Mouse (Mus musculus) layer of hippocampus, adult 18-20 months (tissue): ENCODE results near the gene Cpeb1. TPM values are rescaled to one million over a fixed set of nuclear protein-coding genes. Genes with fewer than 3 reads are reported as not detected.

Source experiments
- DNase-seq, 2 experiments: peaks; one replicate each; pipeline ENCODE4 v3.0.0; 2022; ENCODE audit warnings: low spot score in 2 of 2
- total RNA-seq, 2 experiments: library from RNA; stranded (reverse); gene quantifications; 2 replicates each; pipeline ENCODE4 v1.2.3; 2021

Cpeb1 gene
- total RNA-seq, 2 experiments from 2014 or later: 114 to 125 TPM

DNA sequence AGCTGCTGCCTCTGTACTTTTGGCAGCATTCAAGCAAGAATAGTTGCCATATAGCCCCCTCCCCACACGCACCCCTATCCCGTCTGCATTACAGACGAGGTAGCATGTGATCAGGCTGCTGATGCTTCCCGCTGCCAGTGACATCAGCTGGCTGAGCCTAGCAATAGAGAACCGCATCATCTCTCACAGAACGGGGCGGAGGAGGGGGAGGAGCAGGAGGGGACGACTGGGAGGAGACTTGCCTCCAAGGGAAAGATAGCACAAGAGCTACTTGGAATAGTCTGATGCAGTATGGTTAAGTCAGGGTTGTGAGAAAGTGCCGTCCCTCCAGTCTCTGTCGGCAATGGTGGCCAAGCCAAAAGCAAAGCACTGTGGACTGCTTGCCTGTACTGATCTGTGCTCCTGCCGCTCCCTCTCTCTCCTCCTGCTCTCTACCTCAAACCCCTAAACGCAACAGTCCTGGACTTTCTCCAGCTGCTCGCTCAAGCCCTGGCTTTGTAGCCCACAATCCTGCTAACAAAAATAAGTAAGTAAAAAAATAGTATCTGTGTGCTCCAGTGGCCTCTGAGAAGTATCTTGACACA is 82.8 kb downstream of the Cpeb1 start:
- DNase-seq: peak; percentile 86 to 87

DNA sequence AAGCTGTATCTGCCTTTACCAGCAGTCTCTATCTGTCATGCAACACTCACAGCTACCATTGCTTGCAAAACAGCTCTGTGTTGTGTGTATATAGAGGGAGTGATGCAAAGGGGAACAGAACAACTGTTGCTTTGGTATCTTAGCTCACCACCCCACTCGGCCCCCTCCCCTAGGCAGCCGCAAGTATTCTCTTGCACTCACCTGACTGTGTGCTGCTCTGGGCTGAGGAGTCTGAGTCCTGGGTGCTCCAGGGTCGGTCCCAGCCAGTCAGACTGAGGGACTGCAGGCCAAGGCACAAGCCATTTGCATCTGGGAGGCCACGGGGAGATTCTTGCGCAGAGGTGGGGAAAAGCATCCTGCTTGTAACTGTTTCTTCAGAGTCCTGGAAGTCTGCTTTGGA is 83.5 kb downstream of the Cpeb1 start:
- no peak for DNase-seq

DNA sequence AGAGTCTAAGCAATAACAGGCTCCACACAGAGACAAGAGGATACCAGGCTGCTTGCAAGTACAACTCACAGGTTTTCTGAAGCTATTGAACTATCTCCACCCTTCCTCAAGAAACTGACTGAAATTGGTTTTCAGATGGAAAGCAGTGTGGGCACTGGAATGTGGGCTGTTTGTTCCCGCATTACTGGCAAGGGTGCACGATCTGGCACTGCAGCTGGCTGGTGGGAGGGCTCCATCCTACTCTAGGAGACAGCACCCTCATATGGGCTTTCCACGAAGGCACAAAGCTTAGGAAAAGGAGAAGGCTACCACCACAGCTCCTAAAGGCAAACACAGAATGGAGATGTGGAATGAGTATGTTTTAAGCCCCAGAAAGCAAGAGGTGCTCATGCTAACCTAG is 85.5 kb downstream of the Cpeb1 start:
- peak; percentile 89 to 96 for DNase-seq

DNA sequence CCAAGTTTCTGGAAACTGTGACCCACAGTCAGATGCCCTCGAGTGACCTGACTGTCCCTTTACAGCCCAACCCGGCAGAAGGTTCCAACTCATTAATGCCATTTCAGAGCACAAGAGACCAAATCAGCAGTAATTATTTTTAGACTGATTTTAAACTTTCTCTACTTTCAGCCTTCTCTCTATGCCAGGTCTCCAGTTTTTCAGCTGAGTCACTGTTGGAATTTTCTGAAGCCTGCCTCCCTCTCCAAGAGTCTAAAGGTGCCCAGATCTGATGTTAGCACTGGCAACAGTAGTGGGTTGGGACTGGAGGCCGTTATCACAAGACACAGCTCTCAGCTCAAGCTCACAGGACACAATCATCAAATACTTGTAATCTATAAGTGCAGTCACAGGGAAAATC is 87.3 kb downstream of the Cpeb1 start:
- no peak for DNase-seq

DNA sequence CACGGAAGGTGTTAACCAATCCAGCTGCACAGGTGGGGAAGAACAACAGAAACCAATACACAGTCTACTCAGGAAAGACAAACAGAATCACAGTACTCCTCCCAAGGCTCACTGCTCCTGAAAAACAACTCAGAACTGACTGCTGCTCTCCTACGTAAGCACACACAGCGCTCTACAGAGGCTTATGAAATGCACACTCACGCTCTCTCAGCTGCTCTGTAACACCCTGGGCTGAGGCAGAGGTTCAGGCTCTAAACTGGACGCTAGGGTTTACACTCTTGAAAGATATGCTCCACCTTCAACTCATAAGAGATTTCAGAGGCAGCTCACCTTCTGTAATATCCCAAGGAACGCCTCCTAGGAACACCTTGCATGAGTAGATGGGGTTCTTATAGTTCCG is 98.3 kb downstream of the Cpeb1 start:
- no peak for DNase-seq

DNA sequence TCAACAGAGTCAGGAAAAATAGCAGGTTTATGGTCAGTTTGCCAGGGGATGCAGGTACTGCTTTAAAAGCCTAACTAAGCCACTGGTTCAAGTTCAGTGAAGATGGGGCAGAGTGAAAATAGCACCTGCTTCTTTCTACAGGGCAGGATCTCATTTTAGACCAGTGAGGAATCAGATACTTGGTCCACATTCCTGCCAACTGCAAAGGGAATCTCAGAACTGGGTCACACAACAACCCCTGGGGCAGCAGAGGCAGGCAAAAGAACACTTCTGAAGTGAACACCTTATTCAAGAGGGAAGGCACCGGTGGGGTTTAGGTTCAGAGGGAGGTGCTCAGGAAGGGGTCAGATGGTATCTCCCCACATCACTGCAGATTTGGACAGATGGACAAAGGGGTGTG is 98.9 kb downstream of the Cpeb1 start:
- DNase-seq: no peak

DNA sequence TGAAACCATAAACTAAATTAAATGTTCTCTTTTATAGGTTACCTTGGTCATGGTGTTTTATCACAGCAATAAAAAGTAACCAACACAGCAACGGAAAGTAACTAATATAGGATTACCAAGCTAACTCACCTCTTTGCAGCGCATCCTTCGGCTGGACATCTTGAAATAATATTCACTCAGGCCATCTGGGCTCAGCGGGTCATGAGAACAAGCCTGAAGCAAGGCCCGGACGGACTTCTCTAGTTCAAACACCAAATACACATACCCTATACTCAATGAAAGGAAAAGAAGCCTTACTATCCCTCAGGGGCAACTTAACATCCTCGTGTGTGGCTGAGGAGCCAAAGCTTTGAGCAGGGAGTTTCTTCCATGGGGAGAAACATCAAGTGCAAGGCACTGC is 99.5 kb downstream of the Cpeb1 start:
- no peak for DNase-seq

DNA sequence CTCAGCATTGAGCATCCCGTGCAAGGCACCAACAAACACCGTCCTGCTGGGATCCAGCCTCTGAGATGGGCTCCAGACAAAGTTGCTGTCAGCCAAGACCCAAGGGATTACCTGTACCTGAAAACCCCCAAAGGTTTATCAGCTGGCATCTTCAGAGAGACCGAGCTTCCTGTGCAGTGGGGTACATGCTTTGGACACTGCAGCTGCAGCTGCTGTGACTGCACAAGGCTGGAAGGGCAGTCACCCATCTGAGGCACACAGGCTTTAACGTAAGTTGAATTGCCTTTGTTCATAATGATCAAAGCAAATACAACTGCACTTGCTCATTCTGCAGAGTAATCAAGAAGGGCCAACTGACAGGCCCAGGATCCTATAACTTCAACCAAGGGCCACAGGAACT is 103.4 kb downstream of the Cpeb1 start:
- no peak for DNase-seq

DNA sequence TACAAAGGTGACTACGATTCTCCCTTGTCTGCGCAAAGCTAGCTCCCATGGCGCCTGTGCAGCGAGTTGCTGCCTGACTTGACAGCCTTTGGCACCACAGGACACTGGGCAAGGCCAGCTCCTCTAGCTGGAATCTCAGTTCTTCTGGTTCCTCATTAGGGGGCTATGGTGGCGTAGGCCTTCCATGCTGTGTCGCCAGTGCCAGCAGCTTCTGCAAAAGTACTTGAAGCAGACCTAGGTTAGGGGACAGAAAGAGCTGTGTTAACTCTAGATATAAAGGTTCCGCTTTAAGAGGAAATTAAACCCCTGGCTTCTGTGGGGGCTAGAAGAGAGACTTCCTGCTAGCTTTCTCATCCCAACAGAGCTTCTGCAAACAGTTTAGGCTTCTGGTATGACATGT is 107.1 kb downstream of the Cpeb1 start:
- no peak for DNase-seq

DNA sequence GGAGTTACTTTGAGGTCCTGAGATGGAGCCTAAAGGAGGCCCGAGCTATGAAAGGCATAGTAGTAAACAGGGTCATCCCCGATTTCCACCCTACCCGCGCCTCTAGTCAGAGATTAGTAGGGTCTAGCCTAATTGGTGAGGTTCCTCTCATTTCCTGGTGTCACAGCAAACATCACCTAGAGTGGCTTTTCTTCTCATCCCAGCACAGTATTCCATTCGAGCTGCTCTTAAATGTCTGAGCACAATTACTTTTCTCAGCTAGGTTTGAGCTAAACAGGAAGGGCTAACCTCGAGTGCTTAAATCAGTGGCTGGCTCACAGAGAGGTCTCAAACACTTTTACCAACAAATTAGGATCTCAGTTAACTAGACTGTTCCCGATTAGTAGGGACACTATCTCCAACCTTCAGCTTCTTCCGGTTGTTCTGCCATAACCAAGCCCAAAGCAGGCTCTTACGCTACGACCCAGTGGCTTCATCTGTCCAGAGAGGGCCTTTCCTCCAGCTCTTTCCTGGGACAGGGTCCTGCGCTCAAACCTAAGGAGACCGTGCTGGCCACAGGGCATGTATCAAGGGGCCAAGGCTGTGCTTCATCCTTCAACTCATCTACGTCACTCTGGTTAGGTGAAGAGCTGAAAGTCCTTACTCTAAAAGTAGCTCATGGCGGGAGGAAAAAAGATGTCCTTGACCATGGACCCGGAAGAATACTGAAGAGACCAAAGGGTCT is 109.7 kb downstream of the Cpeb1 start:
- DNase-seq: no peak

DNA sequence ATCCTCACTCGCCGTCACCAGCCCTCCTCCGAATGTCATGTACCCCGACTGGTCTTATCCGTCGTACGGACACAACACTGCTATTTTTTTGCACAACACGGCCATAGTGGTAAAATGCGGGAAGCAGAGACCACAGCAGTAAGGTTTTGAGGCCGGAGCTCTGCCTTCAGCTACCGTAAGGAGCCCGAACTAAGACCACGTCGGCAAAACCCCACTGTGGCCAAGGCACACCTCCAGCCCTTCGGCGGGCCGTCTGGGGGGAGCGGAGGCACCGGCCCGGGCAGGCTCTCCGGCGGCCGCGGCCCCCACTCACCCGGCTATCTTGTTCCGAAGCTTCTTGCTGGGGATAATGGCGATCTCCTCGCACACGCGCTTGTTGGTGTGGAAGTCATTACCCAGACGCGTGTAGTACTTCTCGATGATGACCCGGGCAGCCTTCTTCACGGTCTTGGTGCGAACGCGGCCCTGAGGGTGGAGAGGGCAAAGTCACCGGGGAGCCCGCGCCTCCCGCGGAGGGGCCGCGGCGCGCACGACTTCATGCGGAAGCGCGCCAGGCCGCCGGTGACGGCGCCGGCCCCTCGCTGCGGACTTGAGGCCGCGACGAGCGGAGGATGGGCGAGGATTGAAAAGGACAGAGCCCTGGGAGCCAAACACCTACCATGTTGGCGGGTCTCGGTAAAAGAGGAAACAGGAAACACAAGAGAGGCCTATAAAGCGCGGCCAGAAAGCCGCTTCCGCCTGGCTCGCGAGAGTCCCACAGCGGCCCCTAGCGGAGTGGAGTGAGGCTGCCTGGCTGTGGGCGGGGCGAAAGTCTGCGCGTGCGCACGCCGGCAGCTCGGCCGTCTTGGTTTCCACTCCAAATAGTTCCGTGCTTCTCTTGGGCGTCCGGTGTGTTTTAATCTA is 110.5 kb downstream of the Cpeb1 start, which contains the start of gene Rps17:
Rps17 (minus strand) TSS at position 711 of the 903 bp plus-strand sequence.
- peak; percentile 95 to 98 for DNase-seq

DNA sequence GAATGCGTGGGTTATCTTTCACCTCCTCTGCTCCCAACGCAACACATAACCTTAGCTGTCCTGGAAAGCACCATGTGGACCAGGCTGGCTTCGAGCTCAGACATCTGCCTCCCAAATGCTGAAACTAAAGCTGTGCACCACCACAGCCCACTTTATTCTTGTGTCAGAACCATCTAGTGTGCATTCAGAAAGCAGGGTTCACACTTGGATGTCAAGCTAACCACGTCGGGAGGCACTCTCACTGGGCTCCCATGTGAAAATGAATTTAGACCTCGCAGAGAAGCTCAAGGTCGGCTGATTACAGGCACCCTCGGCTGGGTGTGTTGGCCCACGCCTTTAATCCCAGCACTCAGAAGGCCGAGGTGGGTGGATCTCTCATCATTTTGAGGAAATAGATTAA is 111.4 kb downstream of the Cpeb1 start:
- peak in 1 of 2 experiments; percentile 57 for DNase-seq

DNA sequence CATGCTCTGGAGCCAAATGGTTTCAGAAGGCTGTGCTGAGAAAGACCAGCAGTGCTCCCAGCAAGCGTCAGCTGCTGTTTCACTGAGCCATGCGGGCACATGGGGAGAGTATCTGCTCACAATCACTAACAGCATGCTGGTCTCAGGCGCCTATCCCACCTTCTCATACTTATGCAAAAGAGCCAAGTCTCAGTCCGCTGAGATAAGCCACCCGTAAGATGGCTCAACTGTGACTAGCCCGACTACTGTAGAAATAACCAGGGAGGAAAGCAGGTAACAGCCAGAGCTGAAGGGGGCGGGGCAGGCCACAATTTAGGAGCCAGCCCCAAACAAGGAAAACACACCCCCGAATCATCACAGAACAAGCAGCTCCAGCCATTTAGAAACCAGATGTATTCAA is 111.9 kb downstream of the Cpeb1 start:
- DNase-seq: no peak

DNA sequence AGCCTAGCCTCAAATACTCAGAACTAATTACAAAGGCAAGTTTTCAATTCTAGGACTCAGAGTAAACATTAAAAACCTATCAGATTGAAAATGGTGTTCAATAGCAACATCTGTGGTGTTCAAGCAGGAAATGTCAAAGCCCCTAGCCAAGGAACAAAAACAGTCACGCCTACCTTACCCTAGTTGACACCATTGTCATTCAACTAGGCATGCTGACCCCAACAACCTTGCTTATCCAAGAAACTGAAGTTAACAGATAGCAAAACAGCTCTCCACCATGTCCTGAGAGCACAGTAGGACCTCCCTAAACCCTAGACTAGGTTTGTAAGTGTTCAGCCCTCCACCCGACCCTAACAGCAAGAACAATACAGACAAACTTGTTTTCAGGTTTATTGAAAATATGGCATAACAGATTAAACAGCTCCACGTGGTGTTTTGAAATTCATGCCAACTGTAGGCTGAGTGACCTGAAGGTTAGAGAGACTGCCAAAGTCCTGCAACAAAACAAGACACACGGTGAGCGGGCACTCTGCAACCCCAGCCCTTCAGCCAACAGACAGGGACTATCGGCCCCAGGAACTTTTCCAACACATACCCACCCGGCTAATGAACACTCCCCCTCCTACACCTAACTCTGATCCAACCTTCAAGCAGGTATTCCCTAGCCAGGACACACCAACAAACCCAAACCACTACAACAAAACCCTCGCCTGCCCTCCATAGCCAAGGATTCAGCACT is 112.7 kb downstream of the Cpeb1 start:
- no peak for DNase-seq

DNA sequence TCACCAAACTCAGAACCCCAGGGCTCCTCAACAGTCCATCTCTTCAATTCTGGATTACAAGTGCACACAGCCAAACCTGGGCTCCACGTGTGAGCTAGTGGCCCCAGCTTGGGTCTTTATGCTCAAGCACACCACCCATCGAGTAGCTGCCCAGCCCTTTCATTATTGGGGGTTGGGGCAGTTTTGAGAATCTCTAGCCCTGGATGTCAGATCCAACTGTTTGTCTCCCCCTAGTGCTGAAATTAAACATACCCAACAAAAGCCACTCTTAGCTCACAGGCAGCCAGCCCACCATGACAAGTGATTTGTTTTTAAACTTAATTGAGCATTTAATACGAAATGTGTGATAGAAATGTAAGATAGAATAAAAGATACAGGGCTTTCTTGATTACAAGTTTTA is 113.7 kb downstream of the Cpeb1 start:
- peak in 1 of 2 experiments; percentile 63 for DNase-seq

DNA sequence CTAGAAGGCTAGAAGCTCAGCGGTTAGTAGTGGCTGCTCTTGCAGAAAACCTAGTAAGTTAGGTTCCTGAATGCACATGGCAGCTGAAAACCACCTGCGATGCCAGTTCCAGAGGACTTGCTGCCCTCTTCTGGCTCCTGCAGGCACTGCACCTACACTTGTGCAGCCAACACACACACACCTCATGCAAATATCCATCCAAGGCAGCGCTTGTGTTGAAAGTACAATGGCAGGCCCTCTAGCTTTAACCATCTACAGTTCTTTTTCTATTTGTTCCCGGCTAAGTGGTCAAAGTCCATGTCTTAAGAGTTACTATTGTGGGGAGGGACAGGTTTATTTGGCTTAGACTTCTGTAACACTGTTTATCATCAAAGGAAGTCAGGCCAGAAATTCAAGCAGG is 115.5 kb downstream of the Cpeb1 start:
- DNase-seq: peak in 1 of 2 experiments; percentile 55

DNA sequence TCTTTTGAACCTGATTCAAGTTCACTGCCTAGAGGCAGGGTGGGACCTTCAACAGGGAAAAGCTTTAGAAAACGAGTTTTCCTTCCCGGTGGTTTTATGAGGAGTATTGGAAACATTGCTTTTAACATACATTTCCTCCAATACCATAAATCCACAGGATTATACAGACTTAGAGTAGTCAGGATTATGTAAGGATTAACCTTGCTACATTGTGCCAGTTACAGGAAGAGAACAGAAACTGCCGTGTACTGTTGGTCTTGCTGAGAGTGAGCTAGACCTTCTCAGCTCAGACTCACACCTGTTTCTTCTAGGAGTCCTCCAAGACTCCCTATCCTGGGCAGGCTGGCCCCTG is 116.8 kb downstream of the Cpeb1 start:
- no peak for DNase-seq

DNA sequence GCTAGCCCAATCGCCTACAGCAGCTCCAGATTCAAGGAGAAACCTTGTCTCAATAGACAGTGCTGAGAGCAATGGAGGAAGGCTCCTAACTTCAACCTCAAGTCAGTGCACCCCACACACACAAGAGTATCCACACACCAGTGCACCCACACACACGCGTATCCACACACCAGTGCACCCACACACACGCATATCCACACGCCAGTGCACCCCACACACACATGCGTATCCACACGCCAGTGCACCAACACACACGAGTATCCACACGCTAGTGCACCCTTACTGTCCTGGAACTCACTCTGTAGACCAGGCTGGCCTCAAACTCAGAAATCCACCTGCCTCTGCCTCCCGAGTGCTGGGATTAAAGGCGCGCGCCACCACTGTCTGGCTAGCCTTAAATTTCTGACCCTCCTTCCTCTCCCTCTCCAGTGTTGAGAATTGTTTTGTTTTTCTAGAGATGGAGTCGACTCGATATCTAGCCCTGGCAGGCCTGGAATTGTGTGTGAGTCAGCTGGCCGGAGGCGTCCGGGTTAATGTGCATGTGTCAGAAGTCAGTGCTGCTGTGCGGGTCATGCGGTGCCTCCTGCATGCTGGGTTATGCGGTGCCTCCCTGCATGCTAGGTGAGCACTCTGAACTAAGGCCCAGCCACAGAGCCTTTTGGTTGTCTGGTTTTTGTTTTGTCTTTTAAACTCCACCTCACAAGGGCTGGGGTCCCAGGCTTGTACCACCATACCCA is 117.3 kb downstream of the Cpeb1 start:
- DNase-seq: no peak

DNA sequence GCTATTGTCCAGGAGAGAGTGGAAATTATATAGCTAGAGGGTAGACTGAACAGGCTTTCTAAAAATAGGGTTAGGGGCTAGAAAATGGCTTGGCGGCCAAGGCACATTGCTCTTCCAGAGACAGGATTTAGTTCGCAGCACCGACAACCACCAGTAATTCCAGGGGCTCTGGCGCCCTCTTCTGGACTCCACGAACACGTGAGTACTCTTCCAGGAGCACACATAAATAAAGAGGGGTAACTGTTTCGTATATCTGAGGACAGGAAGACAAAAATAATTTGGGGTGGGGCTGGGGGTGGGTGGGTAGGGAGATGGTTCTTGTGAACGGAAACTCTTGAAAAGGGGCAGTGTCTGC is 118.9 kb downstream of the Cpeb1 start:
- DNase-seq: no peak

DNA sequence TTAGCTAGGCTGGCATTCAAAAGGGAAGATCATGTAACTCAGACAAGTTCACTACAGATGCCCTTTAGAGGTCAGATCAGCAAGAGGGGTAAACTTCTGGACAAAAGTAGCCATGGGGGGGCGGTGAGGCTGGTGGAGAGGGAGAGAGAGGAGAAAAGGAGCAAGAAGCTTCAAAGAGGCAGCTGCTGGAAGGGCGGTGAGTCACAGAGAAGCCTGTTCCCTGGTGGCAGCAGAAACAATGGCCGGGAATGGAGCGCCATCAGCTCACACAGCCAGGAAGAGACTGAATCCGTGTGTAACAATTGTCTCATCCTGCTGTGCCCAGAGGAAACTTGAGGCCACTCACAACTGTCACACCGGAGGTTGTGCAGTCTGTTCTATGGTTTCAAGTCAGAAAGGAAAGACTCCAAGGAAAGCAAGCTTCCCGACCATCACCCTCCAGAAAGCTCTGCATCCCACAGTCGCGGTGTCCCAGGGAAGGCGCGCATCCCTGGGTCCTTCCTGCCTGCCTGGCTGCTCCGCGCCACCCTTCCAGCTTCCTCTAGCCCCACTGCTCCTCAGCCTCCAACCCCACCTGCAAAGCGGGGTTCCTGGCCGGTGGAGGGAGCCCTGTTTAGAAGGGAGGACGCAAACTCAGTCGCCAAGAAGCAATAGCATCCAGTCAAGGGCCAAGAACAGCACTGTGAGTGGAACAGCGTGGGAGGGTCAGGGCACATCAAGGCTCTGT is 119.4 kb downstream of the Cpeb1 start:
- no peak for DNase-seq
